Mouse (Mus musculus): ENCODE data around the gene Cd47. TPM values are rescaled to one million over a fixed set of nuclear protein-coding genes. Genes with fewer than 3 reads are reported as not detected.

Cd47 gene
- total RNA-seq, 2 experiments from 2014 or later: 25.5 to 26.8 TPM

DNA sequence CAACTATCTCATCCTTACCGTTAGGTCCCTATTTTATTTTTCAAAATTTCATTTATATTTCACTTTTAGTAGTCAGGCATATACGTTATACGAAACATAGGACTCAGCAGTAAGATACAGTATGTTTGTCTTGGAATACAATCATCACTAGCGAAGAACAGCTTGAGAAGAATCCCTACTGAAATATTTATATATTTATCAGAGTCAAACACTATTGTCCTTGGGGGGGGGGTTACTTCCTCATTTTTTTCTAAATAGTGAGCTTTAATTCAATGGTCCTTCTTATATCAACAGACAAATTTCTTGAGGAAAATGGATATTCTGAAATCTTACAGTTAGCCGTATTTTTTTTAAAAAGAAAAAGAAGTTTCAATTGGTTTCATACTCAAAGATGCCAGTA lies 101.8 kb downstream of the Cd47 start:
- no peak for DNase-seq
- intact Hi-C loops (cut with DNase I): no loop called here

DNA sequence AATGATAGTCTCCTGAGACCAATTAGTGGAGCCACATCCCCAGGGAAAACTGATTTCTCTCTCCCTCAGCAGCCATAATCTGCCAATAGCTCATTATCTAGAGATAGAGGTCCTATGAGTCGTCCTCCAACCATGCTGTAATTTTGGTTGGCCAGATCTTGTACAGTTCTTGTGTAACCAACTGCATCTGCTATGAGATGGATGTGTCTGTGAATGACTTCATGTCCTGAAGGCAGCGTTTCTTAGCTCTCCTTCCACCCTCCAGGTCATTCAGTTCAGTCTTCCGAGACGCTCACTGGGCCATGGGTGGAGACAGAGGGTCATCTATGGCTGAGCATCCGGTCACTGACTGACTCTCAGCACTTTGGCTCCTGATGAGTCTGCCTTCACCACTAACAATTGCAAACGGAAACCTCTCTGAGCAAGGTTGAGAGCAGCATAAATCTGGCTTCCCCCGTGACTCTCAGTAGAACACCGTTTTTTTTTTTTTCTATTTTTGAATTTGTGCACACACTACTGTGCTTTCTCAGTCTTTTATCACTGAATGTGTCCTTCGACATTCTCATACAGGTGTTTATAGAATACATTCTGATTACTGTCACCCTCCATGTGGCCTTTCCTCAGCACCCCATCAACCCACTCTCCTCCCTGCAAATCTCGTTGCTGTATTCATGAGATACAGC lies 104.1 kb downstream of the Cd47 start:
- DNase-seq: no peak
- intact Hi-C loops (cut with DNase I): no loop called here

DNA sequence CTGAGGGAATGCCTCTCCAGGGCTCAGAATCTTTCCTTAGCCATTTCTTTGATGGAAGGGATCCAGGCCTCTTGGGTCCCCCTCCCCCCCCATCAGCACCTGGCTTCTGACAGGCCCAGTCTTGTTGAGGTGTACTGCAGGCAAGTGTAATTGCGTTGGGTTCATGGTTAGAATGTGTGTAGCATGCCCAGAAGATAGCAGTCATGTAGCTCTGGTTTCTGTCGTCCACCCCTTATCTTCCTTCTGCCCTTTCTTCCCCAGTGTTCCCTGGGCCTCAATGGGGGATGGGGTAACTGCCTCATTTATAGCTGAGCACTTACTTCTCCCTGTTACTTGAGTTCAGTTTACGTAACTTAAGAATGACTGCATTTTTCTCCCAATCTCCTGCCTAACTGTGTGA lies 104.7 kb downstream of the Cd47 start:
- intact Hi-C loops (cut with DNase I): no loop called here
- no peak for DNase-seq

DNA sequence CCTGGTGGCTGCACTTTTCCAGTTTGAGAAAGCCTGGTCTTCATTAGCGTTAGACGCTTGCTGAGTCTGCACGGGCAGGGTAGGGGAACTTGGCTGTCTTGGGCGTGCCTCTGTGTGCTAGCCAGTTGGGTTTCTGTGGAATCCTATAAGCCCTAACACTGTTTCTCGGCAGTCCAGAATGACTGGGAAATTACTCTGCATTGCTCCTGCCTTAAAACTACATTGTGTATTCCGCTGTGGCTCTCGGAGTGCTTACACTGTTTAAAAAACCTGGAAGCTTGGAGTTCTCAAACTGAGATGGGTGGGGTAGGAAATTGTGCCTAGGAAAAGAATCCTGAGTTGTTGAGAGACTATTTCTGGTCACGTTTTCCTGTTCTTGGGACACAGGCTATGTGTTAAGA lies 105.3 kb downstream of the Cd47 start:
- intact Hi-C loops (cut with DNase I): no loop called here
- DNase-seq: no peak

DNA sequence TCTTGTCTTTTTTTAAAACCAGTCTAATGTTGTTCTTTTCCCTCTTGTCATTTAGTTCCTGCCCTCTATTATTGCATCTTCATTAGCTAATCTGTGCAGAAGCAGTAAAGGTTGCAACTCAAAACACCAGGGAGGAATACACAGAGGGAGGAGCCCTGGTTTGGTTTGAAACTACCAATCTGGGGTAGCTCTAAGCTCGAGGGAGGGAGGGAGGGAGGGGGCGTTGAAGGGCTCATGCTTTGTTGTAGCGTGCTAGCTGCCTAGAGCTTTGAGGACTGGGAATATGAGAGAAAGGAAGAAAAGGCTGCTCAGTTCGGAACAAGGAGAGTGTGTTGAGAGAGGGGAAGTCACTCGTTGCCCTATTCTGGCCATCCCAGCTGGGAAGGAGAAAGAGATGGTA lies 105.7 kb downstream of the Cd47 start:
- no peak for DNase-seq
- intact Hi-C loops (cut with DNase I): no loop called here

DNA sequence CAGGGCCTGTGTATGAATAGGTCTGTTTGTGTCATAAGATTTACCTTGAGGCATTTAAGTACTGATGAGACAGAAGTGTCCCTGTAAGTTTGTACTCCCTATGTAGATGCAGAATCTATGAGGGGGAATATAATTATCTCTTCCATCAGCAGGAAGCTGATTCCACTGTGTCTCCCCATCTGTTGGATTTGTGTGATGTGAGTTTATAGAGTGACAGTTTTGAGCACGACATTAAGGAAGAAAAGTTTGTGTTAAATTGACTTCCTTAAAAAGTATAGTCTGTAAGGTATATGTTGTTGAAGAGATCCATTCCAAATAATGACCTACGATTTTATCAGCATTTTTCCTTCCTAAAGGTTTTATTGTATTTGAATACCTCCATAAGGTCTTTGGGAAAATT lies 106.6 kb downstream of the Cd47 start:
- no peak for DNase-seq
- intact Hi-C loops (cut with DNase I): no loop called here

DNA sequence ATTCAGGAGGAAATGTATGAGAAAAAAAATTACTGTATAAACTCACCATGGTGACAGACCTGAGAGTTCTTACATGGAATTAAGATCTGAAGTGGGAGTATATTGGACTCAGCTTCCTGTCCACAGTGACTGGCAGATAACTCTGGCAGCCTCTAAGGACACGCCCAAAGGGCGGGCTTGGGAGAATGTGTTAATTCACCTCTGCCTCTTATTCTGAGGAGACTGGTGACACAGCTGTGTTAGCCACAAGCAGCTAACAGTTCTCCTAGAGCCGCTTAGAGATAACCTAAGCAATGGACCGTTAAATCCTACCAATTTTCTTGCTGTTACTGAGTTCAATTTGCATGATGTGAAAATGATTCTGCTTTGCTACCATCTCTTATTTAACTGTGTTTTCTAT lies 107.0 kb downstream of the Cd47 start:
- peak in 1 of 2 experiments; percentile 20 for DNase-seq
- intact Hi-C loops (cut with DNase I): no loop called here

DNA sequence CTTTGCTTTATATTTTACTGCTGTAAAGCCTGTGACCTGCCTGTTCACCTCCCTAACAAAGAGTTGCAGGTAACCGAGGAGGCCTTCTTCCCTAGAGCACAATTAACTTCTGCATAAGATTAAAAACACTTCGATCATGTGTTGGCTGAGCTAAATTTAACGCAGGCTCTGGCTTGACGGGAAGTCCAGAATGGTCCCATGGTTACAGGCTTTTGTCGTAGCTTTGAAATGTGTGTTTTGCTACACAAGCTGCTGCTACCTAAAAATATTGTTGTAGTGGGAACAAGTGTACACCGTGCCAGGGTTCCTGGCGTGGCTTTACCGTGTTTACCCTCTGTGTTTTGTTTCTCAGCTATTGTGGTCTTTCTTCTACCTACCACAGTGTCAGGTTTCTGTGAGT lies 109.2 kb downstream of the Cd47 start:
- no peak for DNase-seq

DNA sequence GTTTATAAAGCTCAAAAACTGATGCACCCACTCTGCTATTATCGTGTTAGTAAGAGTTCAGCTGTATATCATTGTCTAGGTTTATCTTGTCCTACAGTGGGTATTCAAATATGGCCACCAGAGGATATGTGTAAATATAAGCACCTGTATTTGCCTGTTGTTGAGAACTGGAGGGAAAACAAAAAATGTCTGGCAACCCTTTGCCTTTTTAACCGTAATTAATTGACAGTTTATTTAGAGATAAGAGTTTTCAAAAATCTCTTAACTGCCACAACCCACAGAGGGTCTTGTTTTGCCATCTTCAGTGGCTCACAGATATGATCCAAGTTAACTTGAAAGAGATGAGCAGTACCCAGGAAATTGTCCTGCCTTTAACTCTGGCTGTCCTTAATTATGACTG lies 113.8 kb downstream of the Cd47 start:
- no peak for DNase-seq
- intact Hi-C loops (cut with DNase I): no loop called here

More for the DNA sequence above, 109.2 kb downstream of the Cd47 start:
- intact Hi-C loops (cut with DNase I): no loop called here

DNA sequence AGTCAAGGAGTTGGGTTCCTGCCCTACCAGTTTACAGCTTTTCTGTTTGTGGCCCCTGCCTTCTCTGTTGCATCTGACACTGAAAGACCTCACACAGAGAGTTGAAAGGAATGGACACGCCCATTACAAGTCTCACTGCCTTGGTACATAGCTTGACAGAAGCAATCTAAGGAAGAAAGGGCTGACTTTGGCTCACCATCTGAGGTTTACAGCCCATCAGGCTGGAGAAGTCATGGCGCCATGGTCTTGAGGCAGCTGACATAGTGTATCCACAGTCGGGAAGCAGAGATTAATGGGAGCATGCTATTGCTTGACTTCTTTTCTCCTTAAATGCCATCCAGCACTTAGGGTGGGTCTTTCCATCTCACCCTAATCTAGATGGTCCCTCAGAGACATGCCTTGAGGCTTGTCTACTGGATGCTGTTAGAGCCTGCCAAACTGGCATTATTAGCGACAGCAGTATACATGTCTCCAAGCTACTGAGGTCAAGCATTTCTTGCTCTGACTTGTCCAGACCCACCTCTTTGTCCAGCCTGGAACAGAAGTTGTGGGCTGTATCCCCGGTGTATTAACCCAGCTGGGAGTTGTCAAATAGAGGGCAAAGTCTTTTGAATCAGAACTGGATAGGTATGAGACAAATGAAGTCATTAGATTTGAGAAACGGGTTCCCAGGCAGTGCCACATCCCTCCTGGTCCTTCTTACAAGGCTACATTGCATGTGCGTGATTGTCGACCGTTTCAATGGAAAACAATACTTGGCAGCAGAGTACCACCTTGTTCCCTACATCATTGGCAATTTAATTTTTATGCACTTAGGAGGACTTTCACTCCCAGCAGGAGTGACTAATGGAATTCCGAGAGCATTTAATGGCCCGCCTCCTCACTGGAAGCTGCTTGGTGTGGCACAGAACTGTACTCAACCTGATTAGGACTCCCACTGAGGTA lies 115.5 kb downstream of the Cd47 start:
- intact Hi-C loops (cut with DNase I): no loop called here
- DNase-seq: no peak

DNA sequence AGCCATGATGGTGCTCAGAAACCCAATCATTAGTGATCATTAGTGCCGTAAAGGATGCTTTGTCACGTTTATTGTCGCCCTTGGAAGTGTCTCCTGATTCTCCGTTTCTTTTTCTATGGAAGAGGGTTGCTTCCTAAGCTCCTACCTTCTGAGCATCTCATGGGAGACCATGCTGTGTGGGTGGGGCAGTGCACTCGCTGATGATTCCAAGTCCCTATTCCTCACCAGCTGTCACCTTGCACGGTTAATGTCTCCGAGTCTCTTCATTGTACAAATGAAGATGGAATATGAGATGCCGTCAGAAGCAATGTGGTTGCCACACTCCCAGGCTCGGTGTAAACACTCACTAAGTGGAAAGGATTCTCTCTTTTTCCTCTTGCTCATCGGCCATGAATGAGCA lies 119.9 kb downstream of the Cd47 start:
- no peak for DNase-seq
- intact Hi-C loops (cut with DNase I): no loop called here

DNA sequence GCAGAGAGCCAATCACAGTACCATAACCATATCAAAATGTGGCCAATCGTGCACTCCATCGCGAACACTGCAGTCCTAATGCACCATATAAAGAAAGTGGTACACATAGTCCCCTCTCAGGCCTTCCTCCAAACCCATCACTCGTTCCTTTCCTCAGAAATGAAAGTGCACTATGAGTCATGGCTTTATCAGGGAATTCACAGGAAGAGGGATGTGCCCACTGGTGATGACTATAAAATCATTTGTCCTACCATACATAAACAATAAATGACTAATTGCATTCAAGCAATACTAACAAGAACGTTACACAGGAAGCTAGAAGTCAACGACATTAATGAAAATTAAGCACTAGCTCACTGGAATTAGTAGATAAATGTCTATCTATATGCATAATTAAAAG lies 121.3 kb downstream of the Cd47 start:
- intact Hi-C loops (cut with DNase I): no loop called here
- DNase-seq: no peak

DNA sequence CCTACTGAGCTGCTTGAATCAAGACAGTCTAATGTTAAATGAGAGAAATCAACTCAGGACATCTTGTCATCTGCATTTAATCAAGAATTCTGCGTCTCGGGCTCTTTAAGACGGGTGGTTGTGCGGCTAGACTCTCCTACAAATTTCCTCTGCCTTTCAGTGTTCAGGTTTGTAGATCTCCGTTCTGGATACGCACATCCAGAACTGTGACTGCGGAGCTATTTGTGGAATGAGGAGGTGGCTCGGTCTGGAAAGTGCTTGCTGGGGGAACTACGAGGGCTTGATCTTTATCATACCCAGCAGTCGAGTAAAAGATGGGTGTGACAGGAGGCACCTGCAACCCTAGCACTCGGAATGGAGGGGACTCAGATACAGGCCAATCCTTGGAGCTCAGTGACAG lies 121.8 kb downstream of the Cd47 start:
- intact Hi-C loops (cut with DNase I): no loop called here

DNA sequence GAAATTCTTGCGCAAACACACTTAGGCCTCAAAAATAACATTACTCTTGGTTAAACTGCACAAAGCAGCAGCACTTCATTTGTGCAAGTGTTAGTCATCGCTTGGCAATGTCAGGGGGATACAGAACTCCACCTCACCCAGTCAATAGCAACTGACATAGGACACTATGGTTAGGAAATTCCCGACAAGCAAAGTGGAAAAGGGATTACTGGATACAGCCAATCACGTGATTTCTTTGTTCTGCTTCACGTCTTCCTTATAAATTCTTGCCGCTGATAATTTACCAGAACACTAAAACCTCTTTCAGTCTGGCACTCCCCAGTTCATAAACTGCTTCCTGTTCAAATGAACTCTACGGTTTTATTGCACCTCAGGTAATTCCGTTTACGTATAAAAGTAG lies 123.4 kb downstream of the Cd47 start:
- intact Hi-C loops (cut with DNase I): no loop called here
- no peak for DNase-seq

More for the DNA sequence above, 121.8 kb downstream of the Cd47 start:
- DNase-seq: no peak

DNA sequence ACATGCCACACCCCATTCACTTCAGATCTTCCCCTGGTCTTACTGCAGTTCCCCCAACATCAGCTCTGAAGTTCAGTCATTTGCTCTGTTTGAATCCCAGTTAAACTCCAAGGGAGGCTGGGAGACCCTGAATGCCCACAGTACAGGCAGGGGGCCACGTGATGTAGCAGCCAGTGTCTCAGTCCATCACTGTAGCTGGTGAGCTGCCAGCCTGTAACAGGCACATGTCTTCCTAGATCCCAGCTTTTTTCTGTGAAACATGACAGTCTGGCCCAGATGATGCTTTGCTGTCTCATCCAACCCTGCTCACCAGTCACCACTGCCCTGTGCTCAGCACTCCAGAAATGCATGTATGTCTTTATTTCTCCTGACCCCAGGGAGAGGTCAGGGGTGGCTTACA lies 124.6 kb downstream of the Cd47 start:
- intact Hi-C loops (cut with DNase I): no loop called here
- DNase-seq: no peak

DNA sequence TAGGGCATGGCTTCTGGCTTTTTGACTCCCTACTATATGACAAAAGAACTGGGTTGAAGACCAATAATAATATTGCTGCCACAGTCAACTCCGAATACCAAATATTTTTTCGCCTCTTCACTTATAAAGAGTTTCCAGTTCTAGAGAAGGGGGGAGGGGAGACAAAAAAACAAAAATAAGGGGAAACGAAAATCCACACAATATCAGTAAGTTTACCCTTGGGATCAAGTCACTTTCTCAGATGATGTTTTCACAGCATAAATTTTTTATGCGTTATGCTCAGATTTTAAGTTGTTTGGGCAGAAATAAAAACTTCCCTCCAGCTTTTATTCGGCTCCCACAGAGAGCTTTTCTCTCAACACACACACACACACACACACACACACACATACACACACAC lies 132.9 kb downstream of the Cd47 start:
- no peak for DNase-seq
- intact Hi-C loops (cut with DNase I): no loop called here

DNA sequence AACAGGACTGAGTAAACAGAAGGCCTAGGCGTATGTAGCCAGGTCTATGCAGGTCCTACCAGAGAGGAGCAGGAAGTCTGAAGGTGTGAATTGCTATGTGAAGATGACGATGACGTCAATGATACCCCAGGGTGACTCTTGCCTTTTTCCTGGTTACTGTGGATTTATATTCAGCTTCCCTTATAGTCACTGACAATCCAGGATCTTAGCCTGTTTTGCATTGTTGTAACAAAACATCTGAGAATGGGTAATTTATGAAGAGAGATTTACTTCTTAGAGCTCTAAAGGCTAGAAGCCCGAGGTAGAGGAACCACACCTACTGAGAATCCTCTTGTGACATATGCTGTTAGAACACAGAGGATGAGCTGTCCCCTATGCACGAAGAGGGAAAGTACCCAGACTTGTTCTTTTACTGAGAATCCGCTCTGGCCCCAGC lies 135.7 kb downstream of the Cd47 start:
- intact Hi-C loops (cut with DNase I): no loop called here
- DNase-seq: no peak

DNA sequence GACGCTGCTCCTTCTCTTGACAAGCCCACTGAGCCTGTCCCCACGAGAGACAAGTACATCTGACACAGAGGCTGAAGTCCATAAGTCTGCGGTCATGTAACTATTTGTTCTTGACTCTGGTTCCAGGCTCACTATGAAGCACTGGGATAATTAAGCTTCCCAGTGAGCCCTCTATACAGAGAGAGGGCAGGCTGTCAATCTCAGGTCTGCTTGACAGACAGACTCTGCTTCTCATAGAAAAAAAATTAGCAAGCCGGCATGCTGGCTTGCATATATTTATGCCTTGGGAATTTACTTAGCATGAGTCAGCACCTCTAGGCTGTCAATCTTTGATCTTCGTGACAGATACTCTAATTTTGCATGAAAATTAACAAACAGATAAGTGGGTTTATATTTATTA lies 136.5 kb downstream of the Cd47 start:
- DNase-seq: no peak
- intact Hi-C loops (cut with DNase I): no loop called here

DNA sequence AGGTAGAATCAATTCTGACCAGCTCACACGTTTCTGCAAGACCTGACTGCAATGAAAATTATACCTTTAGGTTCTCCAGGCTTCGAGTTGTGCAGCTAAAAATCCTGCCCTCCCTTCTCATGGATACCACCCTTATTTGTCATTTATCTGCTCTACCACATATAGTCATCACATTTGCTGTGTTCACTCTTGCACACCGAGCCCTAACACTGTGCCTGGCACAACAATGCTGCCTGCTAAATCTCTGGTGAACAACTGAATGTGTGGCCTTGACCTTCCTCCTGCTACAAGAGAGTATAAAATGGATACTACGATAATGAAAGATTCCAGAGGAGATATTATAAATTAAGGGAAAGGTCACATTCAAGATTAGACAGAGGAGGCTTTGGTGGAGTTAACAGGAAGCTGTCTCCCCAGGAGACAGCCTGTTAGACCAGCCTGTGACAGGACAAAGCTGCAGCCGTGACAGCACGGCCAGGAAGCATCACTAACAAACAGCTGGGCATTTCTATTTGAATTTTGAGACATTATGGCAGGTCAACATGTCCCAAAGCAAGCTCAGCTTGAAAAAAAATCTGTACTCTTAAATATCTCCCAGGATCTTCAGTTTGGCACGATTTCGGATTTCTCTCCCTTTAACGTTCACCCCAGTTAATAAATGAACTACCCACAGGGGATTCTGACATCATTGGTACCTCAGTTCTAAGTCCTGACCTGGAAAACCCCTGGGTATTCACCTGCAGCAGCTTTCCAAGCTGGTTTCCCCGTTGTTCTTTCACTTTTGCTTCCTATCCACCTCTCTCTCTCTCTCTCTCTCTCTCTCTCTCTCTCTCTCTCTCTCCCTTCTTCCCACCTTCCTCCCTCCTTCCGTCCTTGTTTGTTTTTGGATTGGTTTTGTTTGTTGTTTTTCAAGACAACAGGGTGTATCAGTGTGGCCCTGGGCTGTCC lies 137.2 kb downstream of the Cd47 start:
- intact Hi-C loops (cut with DNase I): no loop called here
- DNase-seq: no peak

DNA sequence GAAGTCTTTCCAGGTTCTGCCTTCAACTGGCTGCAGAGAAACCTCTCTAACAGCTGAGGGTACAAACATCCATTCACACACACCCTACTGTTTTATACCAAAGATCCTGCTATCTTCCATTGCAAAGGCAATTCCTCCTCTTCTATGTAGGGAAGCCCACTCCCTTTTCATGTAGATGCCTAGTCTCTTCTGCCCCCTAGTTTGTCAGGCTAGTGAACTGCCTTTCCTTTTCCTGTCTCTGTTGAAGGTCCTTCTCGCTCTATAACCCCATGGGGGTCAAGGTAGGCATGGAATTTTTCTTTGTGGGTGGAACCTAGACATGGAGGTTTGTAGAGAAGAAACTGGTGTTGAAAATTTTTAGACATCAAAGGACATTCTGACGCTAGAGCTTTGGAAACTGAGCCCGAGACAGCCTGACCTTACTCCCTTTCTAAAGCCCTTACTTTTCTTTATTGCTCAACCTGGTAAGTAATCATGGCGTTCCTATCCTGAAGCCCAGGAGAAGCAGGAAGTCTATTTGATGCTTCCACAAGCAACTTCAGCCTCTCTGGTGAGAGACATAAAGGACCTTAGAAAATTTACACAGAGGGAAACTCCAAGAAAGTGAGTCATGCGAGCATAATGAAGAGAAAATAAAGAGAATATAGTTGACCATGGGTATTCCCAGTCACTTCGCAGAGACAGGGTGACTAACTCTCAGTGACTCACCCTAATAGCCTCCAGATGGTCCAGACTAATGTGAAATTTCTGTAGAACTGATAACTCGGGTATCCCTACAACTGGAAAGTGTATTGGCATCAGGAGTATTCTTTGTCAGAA lies 138.4 kb downstream of the Cd47 start:
- intact Hi-C loops (cut with DNase I): no loop called here
- DNase-seq: no peak
